Mouse (Mus musculus): ENCODE measurements around the gene Kyat1. TPM values are rescaled to one million over a fixed set of nuclear protein-coding genes. Genes with fewer than 3 reads are reported as not detected.
A peak's percentile ranks its signal among the peaks of the same experiment; 100 is the strongest.

Gene Kyat1
- polyA plus RNA-seq, 1 experiment from 2014 or later, result 8.3 TPM

GRCm38 (mm10) chr2:30207886-30208285, 2.2 kb upstream of the Kyat1 start:
- no peaks in the 10 kb centered on the region for H3K9me3 ChIP-seq (replicated peaks)
- DNase-seq (ENCODE audit: low spot score), result no peak
- H3K27me3 ChIP-seq (ENCODE audit: low read depth, poor library complexity, severe bottlenecking), result no peaks in the 10 kb centered on the region
- H3K4me3 ChIP-seq, result no peak overlapping the region
- H3K27ac ChIP-seq (replicated peaks), result no peak overlapping the region
- WGBS, result 82% methylated on average over 5 of the region's 5 CpGs
- H3K4me1 ChIP-seq, result peaks cover 19% of the 10 kb centered on the region
- no peaks in the 10 kb centered on the region for H3K36me3 ChIP-seq

- Histone ChIP-seq H3K27ac (replicated peaks) (no peak overlapping the region), H3K27me3 (ENCODE audit: low read depth, poor library complexity, severe bottlenecking) (no peaks in the 10 kb centered on the region), H3K4me1 (peaks cover 19% of the 10 kb centered on the region), H3K36me3 (no peaks in the 10 kb centered on the region), H3K4me3 (no peak overlapping the region; the same call in 1 of the 2 replicates), H3K9me3 (replicated peaks) (no peaks in the 10 kb centered on the region)
- 79% methylated on average over 4 of the region's 4 CpGs for WGBS
- no peak for DNase-seq (ENCODE audit: low spot score)
These were observed 1.8 kb upstream of the Kyat1 start for GRCm38 (mm10) chr2:30207401-30207800.

GRCm38 (mm10) chr2:30205255-30205628, 405 bp downstream of the Kyat1 start:
- H3K27me3 ChIP-seq (ENCODE audit: low read depth, poor library complexity, severe bottlenecking), result no peaks in the 10 kb centered on the region
- peak overlapping the region; percentile 82 for H3K4me3 ChIP-seq
- no peaks in the 10 kb centered on the region for H3K36me3 ChIP-seq
- WGBS, result 5% methylated on average over 13 of the region's 13 CpGs
- no peak for DNase-seq (ENCODE audit: low spot score)
- H3K27ac ChIP-seq (replicated peaks), result peak overlapping the region; percentile 78
- H3K9me3 ChIP-seq (replicated peaks), result no peaks in the 10 kb centered on the region
- H3K4me1 ChIP-seq, result peaks cover 19% of the 10 kb centered on the region

- H3K27me3 ChIP-seq (ENCODE audit: low read depth, poor library complexity, severe bottlenecking), result no peaks in the 10 kb centered on the region
- WGBS, result 70% methylated on average over 7 of the region's 7 CpGs
- H3K4me3 ChIP-seq, result no peak overlapping the region
- no peaks in the 10 kb centered on the region for H3K36me3 ChIP-seq
- peaks cover 19% of the 10 kb centered on the region for H3K4me1 ChIP-seq
- DNase-seq (ENCODE audit: low spot score), result no peak
- H3K9me3 ChIP-seq (replicated peaks), result no peaks in the 10 kb centered on the region
- no peak overlapping the region for H3K27ac ChIP-seq (replicated peaks)
These were observed 2.2 kb downstream of the Kyat1 start for GRCm38 (mm10) chr2:30203439-30203838.

- peaks cover 6% of the 10 kb centered on the region for H3K4me1 ChIP-seq
- H3K27ac ChIP-seq (replicated peaks), result no peak overlapping the region
- H3K9me3 ChIP-seq (replicated peaks), result no peaks in the 10 kb centered on the region
- 0 out of 2 replicates have a peak, but pooled peaks cover 2% of the 10 kb centered on the region for H3K36me3 ChIP-seq
- no peak for DNase-seq (ENCODE audit: low spot score)
- H3K27me3 ChIP-seq (ENCODE audit: low read depth, poor library complexity, severe bottlenecking), result no peaks in the 10 kb centered on the region
- 86% methylated on average over 5 of the region's 5 CpGs for WGBS
- no peak overlapping the region for H3K4me3 ChIP-seq
These were observed 5.2 kb downstream of the Kyat1 start for GRCm38 (mm10) chr2:30200388-30200925.

GRCm38 (mm10) chr2:30199984-30200383, 5.7 kb downstream of the Kyat1 start:
- H3K4me1 ChIP-seq, result peaks cover 5% of the 10 kb centered on the region
- 0 out of 2 replicates have a peak, but pooled peaks cover 2% of the 10 kb centered on the region for H3K36me3 ChIP-seq
- no peaks in the 10 kb centered on the region for H3K9me3 ChIP-seq (replicated peaks)
- DNase-seq (ENCODE audit: low spot score), result no peak
- no peak overlapping the region for H3K4me3 ChIP-seq
- WGBS, result 86% methylated on average over 1 of the region's 1 CpGs
- H3K27me3 ChIP-seq (ENCODE audit: low read depth, poor library complexity, severe bottlenecking), result no peaks in the 10 kb centered on the region
- no peak overlapping the region for H3K27ac ChIP-seq (replicated peaks)

- Histone ChIP-seq H3K27me3 (ENCODE audit: low read depth, poor library complexity, severe bottlenecking) (no peaks in the 10 kb centered on the region), H3K4me1 (no peaks in the 10 kb centered on the region), H3K4me3 (no peak overlapping the region), H3K36me3 (0 out of 2 replicates have a peak, but pooled peaks cover 2% of the 10 kb centered on the region), H3K27ac (replicated peaks) (no peak overlapping the region), H3K9me3 (replicated peaks) (no peaks in the 10 kb centered on the region)
- no peak for DNase-seq (ENCODE audit: low spot score)
- WGBS, result 76% methylated on average over 4 of the region's 4 CpGs
These were observed 7.6 kb downstream of the Kyat1 start for GRCm38 (mm10) chr2:30198021-30198420.

- H3K36me3 ChIP-seq, result 0 out of 2 replicates have a peak, but pooled peaks cover 9% of the 10 kb centered on the region
- 88% methylated on average over 3 of the region's 3 CpGs for WGBS
- no peaks in the 10 kb centered on the region for H3K4me1 ChIP-seq
- no peak overlapping the region for H3K27ac ChIP-seq (replicated peaks)
- H3K4me3 ChIP-seq, result no peak overlapping the region
- no peaks in the 10 kb centered on the region for H3K9me3 ChIP-seq (replicated peaks)
- DNase-seq (ENCODE audit: low spot score), result no peak
- H3K27me3 ChIP-seq (ENCODE audit: low read depth, poor library complexity, severe bottlenecking), result no peaks in the 10 kb centered on the region
These were observed 11.0 kb downstream of the Kyat1 start for GRCm38 (mm10) chr2:30194656-30195055.

- no peaks in the 10 kb centered on the region for H3K9me3 ChIP-seq (replicated peaks)
- 0 out of 2 replicates have a peak, but pooled peaks cover 2% of the 10 kb centered on the region for H3K4me1 ChIP-seq
- no peaks in the 10 kb centered on the region for H3K27me3 ChIP-seq (ENCODE audit: low read depth, poor library complexity, severe bottlenecking)
- H3K27ac ChIP-seq (replicated peaks), result no peak overlapping the region
- no peak for DNase-seq (ENCODE audit: low spot score)
- H3K36me3 ChIP-seq, result 0 out of 2 replicates have a peak, but pooled peaks cover 9% of the 10 kb centered on the region
- 89% methylated on average over 12 of the region's 12 CpGs for WGBS
- no peak overlapping the region for H3K4me3 ChIP-seq
These were observed 13.7 kb downstream of the Kyat1 start for GRCm38 (mm10) chr2:30191790-30192580.

- peaks cover 13% of the 10 kb centered on the region for H3K36me3 ChIP-seq
- no peaks in the 10 kb centered on the region for H3K9me3 ChIP-seq (replicated peaks)
- DNase-seq (ENCODE audit: low spot score), result no peak
- 83% methylated on average over 3 of the region's 3 CpGs for WGBS
- H3K4me3 ChIP-seq, result no peak overlapping the region
- H3K27me3 ChIP-seq (ENCODE audit: low read depth, poor library complexity, severe bottlenecking), result no peaks in the 10 kb centered on the region
- H3K4me1 ChIP-seq, result 0 out of 2 replicates have a peak, but pooled peaks cover 2% of the 10 kb centered on the region
- peak overlapping the region; percentile 20; the same call in 1 of the 2 replicates for H3K27ac ChIP-seq (replicated peaks)
These were observed 20.0 kb downstream of the Kyat1 start for GRCm38 (mm10) chr2:30185681-30186080.

- Histone ChIP-seq H3K9me3 (replicated peaks) (no peaks in the 10 kb centered on the region), H3K27me3 (ENCODE audit: low read depth, poor library complexity, severe bottlenecking) (no peaks in the 10 kb centered on the region), H3K4me1 (0 out of 2 replicates have a peak, but pooled peaks cover 2% of the 10 kb centered on the region), H3K27ac (replicated peaks) (0 out of 2 replicates have a peak overlapping the region, but pooled peaks have one; percentile 3), H3K4me3 (no peak overlapping the region), H3K36me3 (peaks cover 13% of the 10 kb centered on the region)
- WGBS, result 95% methylated on average over 6 of the region's 6 CpGs
- no peak for DNase-seq (ENCODE audit: low spot score)
These were observed 20.4 kb downstream of the Kyat1 start for GRCm38 (mm10) chr2:30185276-30185675.

GRCm38 (mm10) chr2:30183721-30184120, 21.9 kb downstream of the Kyat1 start:
- H3K4me3 ChIP-seq, result no peak overlapping the region
- no peaks in the 10 kb centered on the region for H3K27me3 ChIP-seq (ENCODE audit: low read depth, poor library complexity, severe bottlenecking)
- 0 out of 2 replicates have a peak, but pooled peaks cover 2% of the 10 kb centered on the region for H3K4me1 ChIP-seq
- no peak for DNase-seq (ENCODE audit: low spot score)
- peaks cover 13% of the 10 kb centered on the region for H3K36me3 ChIP-seq
- WGBS, result 78% methylated on average over 3 of the region's 3 CpGs
- no peaks in the 10 kb centered on the region for H3K9me3 ChIP-seq (replicated peaks)
- no peak overlapping the region for H3K27ac ChIP-seq (replicated peaks)

- Histone ChIP-seq H3K9me3 (replicated peaks) (no peaks in the 10 kb centered on the region), H3K36me3 (peaks cover 13% of the 10 kb centered on the region), H3K27me3 (ENCODE audit: low read depth, poor library complexity, severe bottlenecking) (no peaks in the 10 kb centered on the region), H3K4me1 (peaks cover 11% of the 10 kb centered on the region), H3K4me3 (no peak overlapping the region), H3K27ac (replicated peaks) (no peak overlapping the region)
- WGBS, result 95% methylated on average over 2 of the region's 2 CpGs
- no peak for DNase-seq (ENCODE audit: low spot score)
These were observed 23.2 kb downstream of the Kyat1 start for GRCm38 (mm10) chr2:30182424-30182823.
